Mouse (Mus musculus) liver, embryonic 16.5 days (tissue): ENCODE data around the gene Ampd3. TPM values are rescaled to one million over a fixed set of nuclear protein-coding genes. Genes with fewer than 3 reads are reported as not detected.

Source experiments
- ATAC-seq: fragments of 200-750 bp; cut with Nextera tagmentation; 2 replicates; pipeline ENCODE4 v1.8.0; 2017; ENCODE audit warnings: low read depth, mild to moderate bottlenecking, moderate number of reproducible peaks, moderate library complexity
- H3K27ac ChIP-seq: fragments of 300-500 bp; sonication (generic); 2 replicates; pipeline ENCODE4 v1.5.1; 2014; ENCODE audit warnings: mild to moderate bottlenecking, low read length
- H3K27me3 ChIP-seq: fragments of 300-500 bp; sonication (generic); 2 replicates; pipeline ENCODE4 v1.6.1; 2014; ENCODE audit warnings: low read depth, low read length, mixed read lengths; ENCODE audit not compliant: control insufficient read depth, insufficient read depth
- H3K36me3 ChIP-seq: fragments of 300-500 bp; sonication (generic); 2 replicates; pipeline ENCODE4 v1.6.1; 2014; ENCODE audit warnings: mild to moderate bottlenecking; ENCODE audit not compliant: control insufficient read depth, insufficient read depth
- H3K4me1 ChIP-seq: fragments of 300-500 bp; sonication (generic); 2 replicates; pipeline ENCODE4 v1.6.1; 2014; ENCODE audit warnings: low read depth, low read length, mixed read lengths; ENCODE audit not compliant: control insufficient read depth
- H3K4me2 ChIP-seq: fragments of 300-500 bp; sonication (generic); 2 replicates; pipeline ENCODE4 v1.6.1; 2014; ENCODE audit warnings: low read depth, low read length, mixed read lengths
- H3K4me3 ChIP-seq: fragments of 300-500 bp; sonication (generic); 2 replicates; pipeline ENCODE4 v1.5.1; 2014; ENCODE audit warnings: low read depth, mild to moderate bottlenecking, low read length
- H3K9ac ChIP-seq: fragments of 300-500 bp; sonication (generic); 2 replicates; pipeline ENCODE4 v1.6.1; 2014; ENCODE audit warnings: low read depth, low read length
- H3K9me3 ChIP-seq: fragments of 300-500 bp; sonication (generic); replicated peaks from 2 replicates; pipeline ENCODE4 v1.6.1; 2016; ENCODE audit warnings: low read length; ENCODE audit not compliant: control insufficient read depth
- WGBS: fragments of 180-500 bp; shearing (Covaris S2); extraction: QIAGEN DNeasy Blood & Tissue Kit; methylation state at CpG from one replicate; pipeline ENCODE4 v1.1.7; 2014; ENCODE audit not compliant: insufficient replicate concordance; 5-methylcytosine and 5-hydroxymethylcytosine counted together
- polyA plus RNA-seq: library from polyadenylated mRNA; unstranded; fragments of >200 nt; fragmentation: Nextera tagmentation; extraction: Ambion mirVana; gene quantifications from 2 replicates; pipeline ENCODE4 v1.2.1, GENCODE M21; 2015

The Ampd3 gene
- polyA plus RNA-seq, 1 experiment from 2014 or later, result 34.4 TPM

GRCm38 (mm10) chr7:110753926-110754330 is 14.1 kb upstream of the Ampd3 start:
- Histone ChIP-seq H3K9me3 (no peaks in the 10 kb centered on the region), H3K4me1 (no peaks in the 10 kb centered on the region), H3K27me3 (no peaks in the 10 kb centered on the region), H3K36me3 (no peaks in the 10 kb centered on the region), H3K4me3 (no peak overlapping the region), H3K27ac (no peak overlapping the region), H3K4me2 (no peak overlapping the region), H3K9ac (no peak overlapping the region)
- 40% methylated on average over 5 of the region's 5 CpGs for WGBS
- no peak for ATAC-seq

- H3K27ac ChIP-seq, result no peak overlapping the region
- H3K9me3 ChIP-seq, result no peaks in the 10 kb centered on the region
- WGBS, result 39% methylated on average over 2 of the region's 2 CpGs
- no peak for ATAC-seq
- H3K4me2 ChIP-seq, result no peak overlapping the region
- H3K9ac ChIP-seq, result no peak overlapping the region
- H3K36me3 ChIP-seq, result no peaks in the 10 kb centered on the region
- H3K4me1 ChIP-seq, result no peaks in the 10 kb centered on the region
- H3K27me3 ChIP-seq, result no peaks in the 10 kb centered on the region
- H3K4me3 ChIP-seq, result no peak overlapping the region
Observed at GRCm38 (mm10) chr7:110756440-110756839, 11.6 kb upstream of the Ampd3 start.

GRCm38 (mm10) chr7:110762605-110763180 is 5.3 kb upstream of the Ampd3 start:
- no peak overlapping the region for H3K4me3 ChIP-seq
- H3K9me3 ChIP-seq, result no peaks in the 10 kb centered on the region
- WGBS, result 66% methylated on average over 5 of the region's 5 CpGs
- H3K27ac ChIP-seq, result no peak overlapping the region
- no peaks in the 10 kb centered on the region for H3K36me3 ChIP-seq
- H3K4me2 ChIP-seq, result no peak overlapping the region
- no peak overlapping the region for H3K9ac ChIP-seq
- H3K4me1 ChIP-seq, result no peaks in the 10 kb centered on the region
- no peak for ATAC-seq
- peaks cover 3% of the 10 kb centered on the region; the same call in 1 of the 2 replicates for H3K27me3 ChIP-seq

- Histone ChIP-seq H3K9me3 (no peaks in the 10 kb centered on the region), H3K27me3 (no peaks in the 10 kb centered on the region; the same call in 1 of the 2 replicates), H3K27ac (peak overlapping the region; percentile 67), H3K9ac (peak overlapping the region; percentile 82), H3K4me2 (peak overlapping the region; percentile 98), H3K4me3 (peak overlapping the region; percentile 71), H3K4me1 (peaks cover 53% of the 10 kb centered on the region), H3K36me3 (no peaks in the 10 kb centered on the region)
- ATAC-seq, result peak; percentile 40
- WGBS, result under 1% methylated on average over 61 of the region's 61 CpGs
Observed at GRCm38 (mm10) chr7:110768451-110769064, 552 bp downstream of the Ampd3 start.

GRCm38 (mm10) chr7:110769094-110769493 is 1.1 kb downstream of the Ampd3 start:
- 10% methylated on average over 4 of the region's 4 CpGs for WGBS
- Histone ChIP-seq H3K4me2 (peak overlapping the region; percentile 98), H3K4me3 (peak overlapping the region; percentile 71), H3K27ac (peak overlapping the region; percentile 67), H3K27me3 (no peaks in the 10 kb centered on the region; the same call in 1 of the 2 replicates), H3K9me3 (no peaks in the 10 kb centered on the region), H3K36me3 (no peaks in the 10 kb centered on the region), H3K4me1 (peaks cover 53% of the 10 kb centered on the region), H3K9ac (peak overlapping the region; percentile 82)
- ATAC-seq, result peak; percentile 20; the same call in 1 of the 2 replicates

- peak overlapping the region; percentile 29; the same call in 1 of the 2 replicates for H3K4me2 ChIP-seq
- H3K4me3 ChIP-seq, result no peak overlapping the region
- 0 out of 2 replicates have a peak, but pooled peaks have one; percentile 1 for ATAC-seq
- no peaks in the 10 kb centered on the region for H3K36me3 ChIP-seq
- peak overlapping the region; percentile 49 for H3K9ac ChIP-seq
- no peaks in the 10 kb centered on the region; the same call in 1 of the 2 replicates for H3K27me3 ChIP-seq
- peaks cover 59% of the 10 kb centered on the region for H3K4me1 ChIP-seq
- 31% methylated on average over 4 of the region's 4 CpGs for WGBS
- H3K27ac ChIP-seq, result peak overlapping the region; percentile 92
- no peaks in the 10 kb centered on the region for H3K9me3 ChIP-seq
Observed at GRCm38 (mm10) chr7:110770949-110771348, 2.9 kb downstream of the Ampd3 start.

- no peaks in the 10 kb centered on the region for H3K9me3 ChIP-seq
- H3K4me2 ChIP-seq, result peak overlapping the region; percentile 82; the same call in 1 of the 2 replicates
- H3K9ac ChIP-seq, result peak overlapping the region; percentile 87
- no peaks in the 10 kb centered on the region for H3K36me3 ChIP-seq
- no peak overlapping the region for H3K4me3 ChIP-seq
- H3K4me1 ChIP-seq, result peaks cover 72% of the 10 kb centered on the region
- WGBS, result 67% methylated on average over 3 of the region's 3 CpGs
- peak overlapping the region; percentile 92 for H3K27ac ChIP-seq
- no peak for ATAC-seq
- no peaks in the 10 kb centered on the region; the same call in 1 of the 2 replicates for H3K27me3 ChIP-seq
Observed at GRCm38 (mm10) chr7:110772343-110772742, 4.3 kb downstream of the Ampd3 start.

GRCm38 (mm10) chr7:110773204-110774002 is 5.4 kb downstream of the Ampd3 start:
- 6% methylated on average over 14 of the region's 14 CpGs for WGBS
- Histone ChIP-seq H3K9me3 (no peaks in the 10 kb centered on the region), H3K4me3 (peak overlapping the region; percentile 74), H3K9ac (peak overlapping the region; percentile 87), H3K4me2 (peak overlapping the region; percentile 82), H3K4me1 (peaks cover 80% of the 10 kb centered on the region), H3K27me3 (no peaks in the 10 kb centered on the region), H3K27ac (peak overlapping the region; percentile 92), H3K36me3 (peaks cover 4% of the 10 kb centered on the region)
- peak; percentile 53 for ATAC-seq
